Mouse (Mus musculus): ENCODE results near the gene Ly6g5b.

The Ly6g5b gene

DNA sequence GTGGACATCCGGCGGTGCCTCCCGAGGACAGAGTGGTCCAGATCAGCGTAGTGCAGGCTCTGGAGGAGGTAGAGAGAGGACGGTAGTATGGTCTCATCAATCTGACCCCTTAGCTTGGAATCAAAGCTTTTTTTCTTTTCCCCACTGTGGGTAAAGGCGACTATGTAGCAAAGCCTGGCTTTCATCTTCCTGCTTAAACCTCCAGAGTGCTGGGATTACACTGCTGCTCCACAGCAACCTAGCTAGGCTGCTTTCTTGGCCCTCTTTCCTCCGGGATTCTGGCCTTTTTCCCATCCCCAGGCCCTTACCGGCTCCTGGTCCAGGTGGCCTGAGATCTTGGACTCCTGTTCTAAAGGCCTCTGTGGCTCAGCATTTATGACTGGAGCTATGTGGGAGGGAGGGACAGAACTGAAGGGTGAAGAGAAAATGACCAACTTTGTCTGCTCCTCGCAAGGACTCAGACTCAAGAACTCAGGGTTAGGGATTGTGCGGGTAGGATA is 50.8 kb downstream of the Ly6g5b start:
- in situ Hi-C loops (cut with MboI; ENCODE audit: unreplicated experiment in 2 of 2): loop anchor here (5.0 kb wide), 2 partner anchors 42 to 43 kb away; partner anchors contain the start of gene Ly6g5c (in 1 of the 2)
